Mouse (Mus musculus) brain, embryonic 14.5 days (tissue): ENCODE data around the gene Rad51b.

Source experiments
- CTCF ChIP-seq: fragments of 200-500 bp; IDR thresholded peaks from 2 replicates; pipeline ENCODE4 v1.5.1; 2012; ENCODE audit warnings: inconsistent platforms, mild to moderate bottlenecking, moderate library complexity, borderline replicate concordance; ENCODE audit not compliant: insufficient read depth, insufficient read length; ENCODE audit errors: extremely low read depth
- POLR2A ChIP-seq: fragments of 200-500 bp; IDR thresholded peaks from 2 replicates; pipeline ENCODE4 v1.6.1; 2012; ENCODE audit warnings: mild to moderate bottlenecking, inconsistent platforms, borderline replicate concordance; ENCODE audit not compliant: poor library complexity, insufficient read depth, insufficient read length, severe bottlenecking; ENCODE audit errors: extremely low read depth

DNA sequence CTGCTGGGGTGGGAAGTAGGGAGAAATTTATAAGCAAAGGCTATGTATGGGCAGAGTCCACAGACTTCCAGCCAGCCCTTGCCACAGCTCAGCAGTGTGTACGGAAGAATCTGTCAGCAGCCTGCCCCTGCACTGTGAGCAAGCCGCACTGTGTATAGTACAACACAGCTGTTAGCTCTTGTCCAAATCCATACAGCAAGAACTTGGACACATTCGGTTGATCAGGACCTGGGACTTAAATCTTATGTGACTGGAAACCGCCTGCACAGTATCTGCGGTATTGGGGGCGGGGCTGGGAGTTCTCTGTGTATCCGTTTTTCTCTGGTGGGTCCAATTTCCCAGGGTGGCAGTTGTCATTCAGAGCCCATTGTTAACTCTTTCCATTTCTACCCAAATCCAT is 545.2 kb downstream of the Rad51b start:
- no peak for TF ChIP-seq CTCF
- no peak for TF ChIP-seq POLR2A
